In the genomic region with DNA sequence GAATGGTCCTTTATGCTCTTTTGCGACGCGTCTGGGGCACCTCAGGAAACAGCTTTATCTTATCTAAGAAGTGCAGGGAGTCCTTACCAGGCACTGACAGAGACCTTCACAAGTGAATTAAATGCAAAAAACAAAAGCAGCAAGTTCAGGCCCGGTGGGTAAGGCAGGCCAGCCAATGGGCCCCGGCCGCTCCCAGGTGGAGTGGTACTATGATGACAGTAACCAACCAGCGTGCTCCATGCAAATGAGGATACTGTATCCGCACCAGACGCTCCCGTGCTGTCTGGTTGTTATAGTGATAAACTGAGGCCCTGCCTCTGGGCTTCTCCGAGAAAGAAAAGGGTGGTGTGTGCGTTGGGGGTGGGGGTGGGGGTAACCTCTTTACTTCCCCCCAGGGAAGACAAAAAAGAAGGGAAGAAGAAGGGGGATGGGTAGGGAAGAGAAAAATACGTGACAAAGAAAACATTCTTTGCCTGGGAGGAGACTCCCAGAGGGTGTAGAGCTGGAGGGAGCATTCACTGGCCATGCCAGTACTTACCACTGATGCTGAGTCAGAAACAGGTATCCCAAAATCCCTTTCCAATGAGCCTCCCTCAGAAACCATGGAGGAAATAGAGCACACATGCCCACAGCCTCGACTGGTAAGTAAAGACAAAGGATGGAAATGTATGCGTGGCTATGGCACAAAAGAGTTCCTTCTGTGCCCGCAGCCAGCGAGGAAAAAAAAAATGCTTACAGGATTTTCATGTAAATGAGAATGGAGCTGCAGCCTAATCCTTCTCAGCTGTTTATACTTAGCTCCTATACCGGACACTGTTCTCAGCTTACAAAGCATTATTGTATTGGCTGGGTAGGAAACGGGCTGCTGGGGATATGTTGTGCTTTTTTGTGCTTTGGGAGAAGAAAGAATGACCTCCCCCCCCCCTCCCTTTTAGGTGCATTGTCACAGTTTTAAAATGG, we compare ENCODE assay signal across 8 mouse cellular contexts. TPM values are rescaled to one million over a fixed set of nuclear protein-coding genes. Genes with fewer than 3 reads are reported as not detected.
DNase-seq lines count a peak whose midpoint lies in the region; ATAC-seq lines count a peak whose summit lies in the region.

No protein-coding gene starts in this region.

- peak overlapping the region; percentile 57 for H3K9ac ChIP-seq in forebrain, embryonic 15.5 days (replicated peaks)
- peak overlapping the region; percentile 40; the same call in 1 of the 2 replicates for H3K9ac ChIP-seq in hindbrain, embryonic 12.5 days

- WGBS in forebrain, embryonic 15.5 days: 25% methylated on average over 19 of the region's 19 CpGs
- WGBS in hindbrain, embryonic 12.5 days: 24% methylated on average over 19 of the region's 19 CpGs

- peak overlapping the region; percentile 92 for H3K27ac ChIP-seq in forebrain, embryonic 15.5 days (replicated peaks)
- H3K27ac ChIP-seq in hindbrain, embryonic 12.5 days: peak overlapping the region; percentile 85

- H3K9me3 ChIP-seq in forebrain, embryonic 15.5 days: no peaks in the 10 kb centered on the region
- no peaks in the 10 kb centered on the region for H3K9me3 ChIP-seq in hindbrain, embryonic 12.5 days (replicated peaks)

- peaks cover 3% of the 10 kb centered on the region; the same call in 1 of the 2 replicates for H3K4me1 ChIP-seq in forebrain, embryonic 15.5 days
- no peaks in the 10 kb centered on the region for H3K4me1 ChIP-seq in hindbrain, embryonic 12.5 days

- DNase-seq in Muller cell, postnatal 12 days (ENCODE audit: inconsistent ontology term): peak; percentile 77
- peak; percentile 69 for DNase-seq in cerebellum, adult 11-12 months
- peak; percentile 45 to 53 for DNase-seq in layer of hippocampus, postnatal 36 days
- peak; percentile 29 for DNase-seq in lung, postnatal 25 days (ENCODE audit: low spot score)
- DNase-seq in retina, adult 2 months (ENCODE audit: low read depth, low spot score): peak; percentile 41
- DNase-seq in thymus, postnatal 25 days: peak; percentile 66

- peak overlapping the region; percentile 45 for H3K4me2 ChIP-seq in forebrain, embryonic 15.5 days (replicated peaks)
- H3K4me2 ChIP-seq in hindbrain, embryonic 12.5 days (replicated peaks): peak overlapping the region; percentile 45

- peak overlapping the region; percentile 43 for H3K4me3 ChIP-seq in forebrain, embryonic 15.5 days
- peak overlapping the region; percentile 36 for H3K4me3 ChIP-seq in hindbrain, embryonic 12.5 days

- peak; percentile 100 for ATAC-seq in forebrain, embryonic 15.5 days (replicated peaks)
- ATAC-seq in hindbrain, embryonic 12.5 days (ENCODE audit: low FRiP score): peak; percentile 100

- H3K36me3 ChIP-seq in forebrain, embryonic 15.5 days: no peaks in the 10 kb centered on the region
- H3K36me3 ChIP-seq in hindbrain, embryonic 12.5 days: no peaks in the 10 kb centered on the region

- H3K27me3 ChIP-seq in forebrain, embryonic 15.5 days: no peaks in the 10 kb centered on the region
- H3K27me3 ChIP-seq in hindbrain, embryonic 12.5 days: no peaks in the 10 kb centered on the region

RNA-seq across cellular contexts. Expression of gene Pcyt1b, which starts 20.5 kb away (rescaled TPM):
- 25.0 and 25.8 TPM in 2 replicates for polyA plus RNA-seq in forebrain, embryonic 15.5 days (2015; fragmentation: Nextera tagmentation; extraction: Ambion mirVana)
- 20.9 and 22.3 TPM in 2 replicates for polyA plus RNA-seq in hindbrain, embryonic 12.5 days (2016; fragmentation: Nextera tagmentation; extraction: Ambion mirVana)
- 10 to 100 TPM; 27.5 to 33.9 TPM for total RNA-seq in layer of hippocampus, postnatal 36 days (2021)

RNA-seq across cellular contexts. Expression of gene Pola1, which starts 43.2 kb away (rescaled TPM):
- 10.3 and 11.0 TPM in 2 replicates for polyA plus RNA-seq in forebrain, embryonic 15.5 days (2015; fragmentation: Nextera tagmentation; extraction: Ambion mirVana)
- 13.3 and 13.6 TPM in 2 replicates for polyA plus RNA-seq in hindbrain, embryonic 12.5 days (2016; fragmentation: Nextera tagmentation; extraction: Ambion mirVana)
- total RNA-seq in layer of hippocampus, postnatal 36 days (2021): 1 to 10 TPM; 8.0 to 8.2 TPM

Comparison
In these comparisons a context has a peak if more than half of its experiments do, and no peak if none do; other contexts are left out.
1. Peak in every context shown above with its lines: DNase-seq, ATAC-seq, H3K4me3 ChIP-seq and H3K27ac ChIP-seq.